Mouse (Mus musculus) thymus, postnatal 25 days (tissue): Measurements from ENCODE around the gene Kcnk6.
"Not testable (repeated sequence)": the region's sequence is repeated elsewhere in the genome, so short reads cannot be mapped to it uniquely, and the experiment has no call there.

Source experiments
- DNase-seq: peaks from one replicate; pipeline ENCODE4 v3.0.0; 2022

Gene Kcnk6

GRCm38 (mm10) chr7:29194230-29194629 lies 38.1 kb downstream of the Kcnk6 start:
- not testable (repeated sequence) for DNase-seq

GRCm38 (mm10) chr7:29181323-29181722 lies 51.0 kb downstream of the Kcnk6 start:
- DNase-seq, result not testable (repeated sequence)

DNA sequence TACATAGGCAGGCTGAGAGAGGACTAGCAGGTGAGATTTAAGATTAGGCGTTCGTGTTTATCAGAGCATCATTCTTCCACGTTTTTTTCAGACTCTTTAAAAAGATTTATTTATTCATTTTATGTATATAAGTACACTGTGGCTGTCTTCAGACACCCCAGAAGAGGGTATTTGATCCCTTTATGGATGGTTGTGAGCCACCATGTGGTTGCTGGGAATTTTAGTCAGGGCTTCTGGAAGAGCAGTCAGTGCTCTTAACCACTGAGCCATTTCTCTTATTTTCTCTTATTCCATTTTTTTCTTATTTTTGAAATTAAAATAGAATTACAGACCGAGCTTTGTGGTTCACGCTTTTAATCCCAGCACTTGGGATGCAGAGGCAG lies 51.5 kb downstream of the Kcnk6 start:
- no peak for DNase-seq

GRCm38 (mm10) chr7:29180077-29180853 lies 52.0 kb downstream of the Kcnk6 start, which contains the start of gene Psmd8:
TSS of gene Psmd8 (minus strand) at chr7:29180701.
- DNase-seq, result peak; percentile 97

DNA sequence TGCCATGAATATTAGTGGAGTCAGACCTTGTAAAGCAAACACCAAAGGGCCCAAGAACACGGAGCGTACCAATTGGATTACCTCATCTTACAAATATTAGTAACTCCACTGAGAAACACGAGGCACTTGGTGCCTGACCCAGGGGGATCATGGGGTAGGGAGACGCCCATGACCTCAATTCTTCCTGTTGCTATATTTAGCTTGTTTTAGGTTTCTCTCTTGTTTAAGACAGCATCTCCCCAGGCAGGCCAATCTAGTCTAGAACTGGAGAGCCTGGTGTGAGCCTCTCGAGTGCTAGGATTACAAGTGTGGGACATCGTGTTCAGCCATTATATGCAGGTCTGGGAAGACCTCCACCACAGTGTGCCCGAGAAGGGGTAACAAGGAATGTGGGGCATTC lies 53.0 kb downstream of the Kcnk6 start:
- no peak for DNase-seq

- DNase-seq, result no peak
These were observed 54.2 kb downstream of the Kcnk6 start for GRCm38 (mm10) chr7:29178106-29178505.

DNA sequence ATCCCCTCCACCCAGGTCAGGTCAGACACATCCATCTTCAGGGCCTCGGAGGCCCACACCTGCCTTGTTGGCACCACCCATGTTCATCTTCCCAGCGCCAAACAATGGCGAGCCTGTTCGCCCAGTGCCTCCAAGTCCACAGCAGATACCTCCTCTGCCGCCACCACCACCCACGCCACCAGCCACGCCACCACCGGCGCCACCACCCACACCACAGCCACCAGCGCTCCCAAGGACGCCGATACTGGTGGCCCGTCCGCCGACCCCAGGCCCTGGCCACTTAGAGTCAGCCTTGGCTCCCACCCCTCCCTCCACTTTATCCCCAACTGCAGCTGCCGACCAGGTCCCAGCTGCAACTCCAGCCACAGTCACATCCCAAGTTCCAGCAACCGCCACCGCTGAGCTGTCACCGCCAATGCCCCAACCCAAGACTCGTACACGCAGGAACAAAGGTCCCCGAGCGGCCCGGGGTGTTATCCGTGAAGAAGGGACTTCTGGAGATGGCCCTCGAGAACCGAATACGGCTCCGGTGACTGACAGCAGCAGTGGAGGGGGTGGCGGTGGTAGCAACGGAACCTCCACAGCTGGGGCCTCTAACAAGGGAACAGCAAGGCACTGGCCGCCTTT lies 59.8 kb downstream of the Kcnk6 start:
- no peak for DNase-seq
